14 mouse cellular contexts compared by ENCODE assay signal in genomic region chr19:12460282-12461249, GRCm38 (mm10). TPM values are rescaled to one million over a fixed set of nuclear protein-coding genes. Genes with fewer than 3 reads are reported as not detected.
DNase-seq lines count a peak whose midpoint lies in the region; ATAC-seq and TF ChIP-seq lines count a peak whose summit lies in the region.
"Had no signal": no experiment of that assay in that cellular context is flagged by ENCODE, and none has a peak within 500 bp of the region (broad histone marks: within the 10 kb centered on the region; RNA-seq: fewer than 3 reads in every experiment).

Gene Mpeg1 (plus strand): TSS chr19:12460779.

- H3K27me3 ChIP-seq in midbrain, embryonic 11.5 days (ENCODE audit: control insufficient read depth, insufficient read depth, low read length) = no peaks in the 10 kb centered on the region
- H3K27me3 ChIP-seq in midbrain, embryonic 16.5 days (ENCODE audit: control insufficient read depth, insufficient read depth, low read depth, low read length) = no peaks in the 10 kb centered on the region
- no peaks in the 10 kb centered on the region for H3K27me3 ChIP-seq in small intestine, adult 2 months (ENCODE audit: control insufficient read depth, insufficient read depth, low read length)
- H3K27me3 ChIP-seq: limb, embryonic 13.5 days had no signal

- no peaks in the 10 kb centered on the region for H3K36me3 ChIP-seq in midbrain, embryonic 11.5 days (ENCODE audit: control insufficient read depth, insufficient read depth, low read length)
- H3K36me3 ChIP-seq in midbrain, embryonic 16.5 days (ENCODE audit: control insufficient read depth, insufficient read depth, low read length) = no peaks in the 10 kb centered on the region
- H3K36me3 ChIP-seq in small intestine, adult 2 months (ENCODE audit: control insufficient read depth, insufficient read depth, low read length) = no peaks in the 10 kb centered on the region
- H3K36me3 ChIP-seq: limb, embryonic 13.5 days had no signal

- ATAC-seq in midbrain, embryonic 11.5 days (ENCODE audit: low FRiP score) = no peak
- no peak for ATAC-seq in midbrain, embryonic 16.5 days
- ATAC-seq in erythroblast, adult 5-6 weeks (replicated peaks; ENCODE audit: low FRiP score, poor library complexity, severe bottlenecking) = no peak
- ATAC-seq: hindbrain, postnatal 0 days had no signal

- no peaks in the 10 kb centered on the region for H3K9me3 ChIP-seq in midbrain, embryonic 11.5 days (ENCODE audit: control insufficient read depth, low read length)
- H3K9me3 ChIP-seq in midbrain, embryonic 16.5 days (replicated peaks; ENCODE audit: control insufficient read depth, low read length, poor library complexity, severe bottlenecking) = no peaks in the 10 kb centered on the region
- H3K9me3 ChIP-seq: limb, embryonic 13.5 days had no signal

- 91% methylated on average over 11 of the region's 11 CpGs for WGBS in midbrain, embryonic 11.5 days
- 81% methylated on average over 11 of the region's 11 CpGs for WGBS in midbrain, embryonic 16.5 days
- WGBS in small intestine, adult 2 months = 78% methylated on average over 11 of the region's 11 CpGs

- no peak within 1 kb of the TSS for H3K27ac ChIP-seq in midbrain, embryonic 11.5 days (ENCODE audit: low read depth, low read length)
- H3K27ac ChIP-seq in midbrain, embryonic 16.5 days (ENCODE audit: low read length) = no peak within 1 kb of the TSS
- 0 out of 2 replicates have a peak within 1 kb of the TSS, but pooled peaks have one; percentile 56 for H3K27ac ChIP-seq in small intestine, adult 2 months (ENCODE audit: insufficient read depth, low read depth, low read length)
- H3K27ac ChIP-seq: hindbrain, postnatal 0 days; limb, embryonic 13.5 days had no signal

- H3K9ac ChIP-seq in midbrain, embryonic 11.5 days (ENCODE audit: low read length) = no peak within 1 kb of the TSS
- H3K9ac ChIP-seq in midbrain, embryonic 16.5 days (ENCODE audit: low read depth, low read length) = no peak within 1 kb of the TSS
- H3K9ac ChIP-seq: limb, embryonic 13.5 days had no signal

- TF ChIP-seq POLR2A in small intestine, adult 2 months (IDR thresholded peaks at IDR 0.05; ENCODE audit: low read depth, low read length) = no peak

- peak; percentile 79 for DNase-seq in midbrain, embryonic 11.5 days (ENCODE audit: low spot score, missing footprints)
- no peak for DNase-seq in adrenal gland, postnatal 10 days
- no peak for DNase-seq in kidney, adult 8-10 months
- DNase-seq in embryo, embryonic 11 days = no peak
- DNase-seq: cerebellum, postnatal 36 days; kidney, postnatal 14 days; layer of hippocampus, postnatal 36 days; thymus, postnatal 4 days had no signal

- H3K4me3 ChIP-seq in midbrain, embryonic 11.5 days (ENCODE audit: low read depth, low read length) = no peak within 1 kb of the TSS
- H3K4me3 ChIP-seq in midbrain, embryonic 16.5 days (ENCODE audit: low read depth, low read length) = no peak within 1 kb of the TSS
- no peak within 1 kb of the TSS; the same call in 1 of the 2 replicates for H3K4me3 ChIP-seq in small intestine, adult 2 months (ENCODE audit: low read depth, low read length)
- H3K4me3 ChIP-seq: erythroblast, embryonic 14.5 days; limb, embryonic 13.5 days had no signal

- no peak for TF ChIP-seq CTCF in small intestine, adult 2 months (IDR thresholded peaks at IDR 0.05; ENCODE audit: extremely low read depth, insufficient read length, insufficient replicate concordance, low read depth, low read length)

- H3K4me2 ChIP-seq in midbrain, embryonic 11.5 days = no peak within 1 kb of the TSS
- H3K4me2 ChIP-seq in midbrain, embryonic 16.5 days (ENCODE audit: low read length) = no peak within 1 kb of the TSS
- H3K4me2 ChIP-seq: limb, embryonic 13.5 days had no signal

- H3K4me1 ChIP-seq in midbrain, embryonic 11.5 days (ENCODE audit: control insufficient read depth, insufficient read depth, low read length) = no peaks in the 10 kb centered on the region
- no peaks in the 10 kb centered on the region for H3K4me1 ChIP-seq in midbrain, embryonic 16.5 days (ENCODE audit: control insufficient read depth, insufficient read depth, low read length)
- peaks cover 6% of the 10 kb centered on the region; the same call in 1 of the 2 replicates for H3K4me1 ChIP-seq in small intestine, adult 2 months (ENCODE audit: control insufficient read depth, insufficient read depth, insufficient read length, low read length)

RNA-seq across cellular contexts. Expression of gene Mpeg1, which starts in this region (rescaled TPM):
- 0.90 and 1.1 TPM in 2 replicates for polyA plus RNA-seq in midbrain, embryonic 11.5 days (2014; fragmentation: Nextera tagmentation; extraction: Ambion mirVana)
- 0.69 and 0.71 TPM in 2 replicates for polyA plus RNA-seq in midbrain, embryonic 16.5 days (2015; fragmentation: Nextera tagmentation; extraction: Ambion mirVana)
- total RNA-seq in adrenal gland, postnatal 10 days (2021) = 10 to 100 TPM; 15.1 to 16.1 TPM
- 92.8 and 101 TPM in 2 replicates for total RNA-seq in erythroblast, adult 5-6 weeks (2015; ENCODE audit: low replicate concordance)
- 46.2 and 49.6 TPM in 2 replicates for total RNA-seq in erythroblast, adult 5-6 weeks (2017; ENCODE audit: low replicate concordance)
- polyA plus RNA-seq in small intestine, adult 2 months (2012; rRNA removed) = 2.7 and 3.5 TPM in 2 replicates
